Mouse (Mus musculus) stomach, embryonic 14.5 days (tissue): ENCODE measurements at regions not wholly inside any gene's neighbourhood (a gene's known extent, or its start where the extent isn't known, plus 50 kb on each side); places are given as distances from the start of the nearest gene placed in this dataset.

Source experiments
- ATAC-seq: fragments of 200-750 bp; cut with Nextera tagmentation; 2 replicates; pipeline ENCODE4 v1.8.0; 2017; ENCODE audit warnings: low read depth, moderate TSS enrichment; ENCODE audit not compliant: insufficient number of reproducible peaks, insufficient read depth, low FRiP score
- H3K27ac ChIP-seq: fragments of 300-500 bp; sonication (generic); 2 replicates; pipeline ENCODE4 v1.5.1; 2014; ENCODE audit warnings: mild to moderate bottlenecking, low read length, moderate library complexity, mixed read lengths
- H3K27me3 ChIP-seq: fragments of 300-500 bp; sonication (generic); 2 replicates; pipeline ENCODE4 v1.6.1; 2014; ENCODE audit warnings: low read length, control low read depth, mixed read lengths; ENCODE audit not compliant: control insufficient read depth, insufficient read depth
- H3K36me3 ChIP-seq: fragments of 300-500 bp; sonication (generic); 2 replicates; pipeline ENCODE4 v1.6.1; 2014; ENCODE audit warnings: mild to moderate bottlenecking, control low read depth, low read length, moderate library complexity, mixed read lengths; ENCODE audit not compliant: control insufficient read depth, insufficient read depth
- H3K4me1 ChIP-seq: fragments of 300-500 bp; sonication (generic); 2 replicates; pipeline ENCODE4 v1.6.1; 2014; ENCODE audit warnings: low read length, control low read depth, mixed read lengths; ENCODE audit not compliant: control insufficient read depth, insufficient read depth
- H3K4me2 ChIP-seq: fragments of 300-500 bp; sonication (generic); replicated peaks from 2 replicates; pipeline ENCODE4 v1.6.1; 2014; ENCODE audit warnings: low read depth, low read length, control low read depth
- H3K4me3 ChIP-seq: fragments of 300-500 bp; sonication (generic); 2 replicates; pipeline ENCODE4 v1.5.1; 2014; ENCODE audit warnings: low read depth, low read length, control low read depth
- H3K9ac ChIP-seq: fragments of 300-500 bp; sonication (generic); replicated peaks from 2 replicates; pipeline ENCODE4 v1.6.1; 2014; ENCODE audit warnings: low read depth, mild to moderate bottlenecking, control low read depth, low read length, moderate library complexity, mixed read lengths
- H3K9me3 ChIP-seq: fragments of 300-500 bp; sonication (generic); 2 replicates; pipeline ENCODE4 v1.6.1; 2016; ENCODE audit warnings: low read depth, low read length, control low read depth; ENCODE audit not compliant: control insufficient read depth
- WGBS: fragments of 180-500 bp; shearing (Covaris S2); extraction: QIAGEN DNeasy Blood & Tissue Kit; methylation state at CpG from one replicate; pipeline ENCODE4 v1.1.7; 2014; 5-methylcytosine and 5-hydroxymethylcytosine counted together

- H3K36me3 ChIP-seq = no peaks in the 10 kb centered on the region
- no peak overlapping the region for H3K4me3 ChIP-seq
- ATAC-seq = no peak
- no peak overlapping the region for H3K27ac ChIP-seq
- no peak overlapping the region for H3K9ac ChIP-seq
- peaks cover 8% of the 10 kb centered on the region; the same call in 1 of the 2 replicates for H3K4me1 ChIP-seq
- WGBS = 94% methylated on average over 3 of the region's 3 CpGs
- no peaks in the 10 kb centered on the region for H3K27me3 ChIP-seq
- H3K9me3 ChIP-seq = no peaks in the 10 kb centered on the region
- no peak overlapping the region for H3K4me2 ChIP-seq
These were observed 55.7 kb upstream of the Ctnnb1 start for GRCm38 (mm10) chr9:120873293-120873692.

- no peak overlapping the region for H3K9ac ChIP-seq
- H3K4me1 ChIP-seq = 0 out of 2 replicates have a peak, but pooled peaks cover 4% of the 10 kb centered on the region
- ATAC-seq = no peak
- 92% methylated on average over 5 of the region's 5 CpGs for WGBS
- H3K27ac ChIP-seq = no peak overlapping the region
- H3K4me2 ChIP-seq = no peak overlapping the region
- no peaks in the 10 kb centered on the region for H3K36me3 ChIP-seq
- no peak overlapping the region for H3K4me3 ChIP-seq
- H3K9me3 ChIP-seq = no peaks in the 10 kb centered on the region
- no peaks in the 10 kb centered on the region for H3K27me3 ChIP-seq
These were observed 54.5 kb upstream of the Ctnnb1 start for GRCm38 (mm10) chr9:120874416-120874976.

- H3K4me3 ChIP-seq = no peak overlapping the region
- ATAC-seq = no peak
- no peak overlapping the region for H3K27ac ChIP-seq
- WGBS = 84% methylated on average over 2 of the region's 2 CpGs
- H3K36me3 ChIP-seq = no peaks in the 10 kb centered on the region
- no peaks in the 10 kb centered on the region for H3K9me3 ChIP-seq
- no peak overlapping the region for H3K9ac ChIP-seq
- H3K27me3 ChIP-seq = no peaks in the 10 kb centered on the region
- H3K4me2 ChIP-seq = no peak overlapping the region
- peaks cover 10% of the 10 kb centered on the region for H3K4me1 ChIP-seq
These were observed 51.9 kb upstream of the Ctnnb1 start for GRCm38 (mm10) chr9:120877101-120877500.
